Mouse (Mus musculus) C2C12 (cell line): ENCODE measurements around the gene Mecom. TPM values are rescaled to one million over a fixed set of nuclear protein-coding genes. Genes with fewer than 3 reads are reported as not detected.

Experiments used
- H3K27me3 ChIP-seq: one replicate; pipeline ENCODE4 v1.6.1; 2011; ENCODE audit not compliant: control insufficient read depth, insufficient read depth, insufficient read length
- H3K36me3 ChIP-seq: one replicate; pipeline ENCODE4 v1.6.1; 2011; ENCODE audit not compliant: control insufficient read depth, insufficient read depth
- H3K4me3 ChIP-seq: one replicate; pipeline ENCODE4 v1.5.1; 2011; ENCODE audit warnings: mild to moderate bottlenecking, control low read depth; ENCODE audit not compliant: poor library complexity, insufficient read depth, severe bottlenecking
- H3K79me2 ChIP-seq: one replicate; pipeline ENCODE4 v1.6.1; 2011; ENCODE audit not compliant: control insufficient read depth, insufficient read depth
- H3K79me3 ChIP-seq: one replicate; pipeline ENCODE4 v1.6.1; 2011; ENCODE audit warnings: low read depth, control low read depth
- H3ac ChIP-seq: one replicate; pipeline ENCODE3; 2011; ENCODE audit warnings: low read depth; ENCODE audit not compliant: control insufficient read depth, insufficient read length
- CEBPB ChIP-seq: IDR thresholded peaks from one replicate; pipeline ENCODE4 v1.6.1; 2011; ENCODE audit warnings: low read depth, mild to moderate bottlenecking, control low read depth, moderate library complexity
- CTCF ChIP-seq: IDR thresholded peaks from one replicate; pipeline ENCODE4 v1.5.1; 2011; ENCODE audit not compliant: control insufficient read depth, insufficient read depth, insufficient read length
- FOSL1 ChIP-seq: IDR thresholded peaks from one replicate; pipeline ENCODE4 v1.8.0; 2011; ENCODE audit warnings: mild to moderate bottlenecking, low read length; ENCODE audit not compliant: poor library complexity, insufficient read depth, severe bottlenecking
- MAX ChIP-seq: IDR thresholded peaks from one replicate; pipeline ENCODE4 v1.6.1; 2011; ENCODE audit warnings: mild to moderate bottlenecking, control low read depth
- MYOD1 ChIP-seq: IDR thresholded peaks from one replicate; pipeline ENCODE4 v1.6.1; 2011; ENCODE audit warnings: low read depth; ENCODE audit not compliant: control insufficient read depth, insufficient read length
- MYOG ChIP-seq: IDR thresholded peaks from one replicate; pipeline ENCODE4 v1.6.1; 2011; ENCODE audit not compliant: control insufficient read depth, insufficient read length; ENCODE audit errors: extremely low read depth
- USF1 ChIP-seq: IDR thresholded peaks from one replicate; pipeline ENCODE4 v1.6.1; 2011; ENCODE audit warnings: low read depth, mild to moderate bottlenecking, control low read depth, moderate library complexity
- polyA plus RNA-seq: library from polyadenylated mRNA; unstranded; fragments of >200 nt; fragmentation: generic; extraction: Trizol; gene quantifications from one replicate; pipeline ENCODE4 v1.2.1, GENCODE M21; 2012; ENCODE audit warnings: missing spikeins

The Mecom gene
- polyA plus RNA-seq, 1 experiment, result 1.3 TPM

DNA sequence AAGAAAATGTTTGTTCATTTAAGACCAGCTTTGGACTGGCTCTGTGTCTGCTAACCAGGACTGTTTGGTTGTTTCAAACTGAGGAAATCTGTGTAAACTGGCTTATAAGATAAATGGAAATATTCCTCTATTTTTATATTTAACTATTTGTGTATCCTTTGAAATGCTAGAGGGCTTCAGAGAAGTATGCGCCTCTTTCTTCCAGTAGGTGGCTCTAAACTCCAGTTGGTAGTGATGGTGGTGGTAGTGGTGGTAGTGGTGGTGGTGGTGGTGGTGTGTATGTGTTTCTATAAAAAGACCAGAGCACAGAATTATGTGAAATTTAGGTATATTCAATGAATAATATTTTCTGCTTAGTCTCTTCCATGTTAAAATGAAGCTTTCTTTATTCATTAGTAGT, 548.8 kb downstream of the Mecom start:
- Histone ChIP-seq H3K79me3 (no peaks in the 10 kb centered on the region), H3K27me3 (no peaks in the 10 kb centered on the region), H3ac (no peak overlapping the region), H3K79me2 (no peaks in the 10 kb centered on the region), H3K4me3 (no peak overlapping the region), H3K36me3 (no peaks in the 10 kb centered on the region)
- TF ChIP-seq CEBPB (no peak), MYOD1 (no peak), FOSL1 (no peak), MYOG (no peak), USF1 (no peak)

- Histone ChIP-seq H3K4me3 (no peak overlapping the region), H3ac (no peak overlapping the region), H3K27me3 (no peaks in the 10 kb centered on the region), H3K36me3 (no peaks in the 10 kb centered on the region), H3K79me3 (no peaks in the 10 kb centered on the region), H3K79me2 (no peaks in the 10 kb centered on the region)
- TF ChIP-seq FOSL1 (no peak), CEBPB (no peak), USF1 (no peak), MYOG (no peak), CTCF (no peak), MYOD1 (no peak), MAX (no peak)
Measured at GRCm38 (mm10) chr3:29997068-29997467, 550.7 kb downstream of the Mecom start.

- Histone ChIP-seq H3K36me3 (no peaks in the 10 kb centered on the region), H3K79me2 (no peaks in the 10 kb centered on the region)
Measured at GRCm38 (mm10) chr3:29993346-29993745, 554.5 kb downstream of the Mecom start.

GRCm38 (mm10) chr3:29991523-29991922, 556.3 kb downstream of the Mecom start:
- TF ChIP-seq USF1 (no peak), CEBPB (no peak), MAX (no peak), FOSL1 (no peak), MYOG (no peak), MYOD1 (no peak), CTCF (no peak)
- Histone ChIP-seq H3K79me2 (no peaks in the 10 kb centered on the region), H3K4me3 (no peak overlapping the region), H3K27me3 (no peaks in the 10 kb centered on the region), H3K36me3 (no peaks in the 10 kb centered on the region), H3ac (no peak overlapping the region), H3K79me3 (no peaks in the 10 kb centered on the region)

More at GRCm38 (mm10) chr3:29993346-29993745, 554.5 kb downstream of the Mecom start:
- TF ChIP-seq MYOD1 (no peak), MAX (no peak), CEBPB (no peak), MYOG (no peak)
- Histone ChIP-seq H3ac (no peak overlapping the region), H3K27me3 (no peaks in the 10 kb centered on the region), H3K4me3 (no peak overlapping the region), H3K79me3 (no peaks in the 10 kb centered on the region)

- no peaks in the 10 kb centered on the region for H3K36me3 ChIP-seq
- H3K4me3 ChIP-seq, result no peak overlapping the region
- no peaks in the 10 kb centered on the region for H3K79me3 ChIP-seq
- no peaks in the 10 kb centered on the region for H3K27me3 ChIP-seq
- H3K79me2 ChIP-seq, result no peaks in the 10 kb centered on the region
- TF ChIP-seq CTCF (no peak), CEBPB (no peak), USF1 (no peak), MYOD1 (no peak), MAX (no peak), MYOG (no peak), FOSL1 (no peak)
- H3ac ChIP-seq, result no peak overlapping the region
Measured at GRCm38 (mm10) chr3:29984431-29984830, 563.4 kb downstream of the Mecom start.

DNA sequence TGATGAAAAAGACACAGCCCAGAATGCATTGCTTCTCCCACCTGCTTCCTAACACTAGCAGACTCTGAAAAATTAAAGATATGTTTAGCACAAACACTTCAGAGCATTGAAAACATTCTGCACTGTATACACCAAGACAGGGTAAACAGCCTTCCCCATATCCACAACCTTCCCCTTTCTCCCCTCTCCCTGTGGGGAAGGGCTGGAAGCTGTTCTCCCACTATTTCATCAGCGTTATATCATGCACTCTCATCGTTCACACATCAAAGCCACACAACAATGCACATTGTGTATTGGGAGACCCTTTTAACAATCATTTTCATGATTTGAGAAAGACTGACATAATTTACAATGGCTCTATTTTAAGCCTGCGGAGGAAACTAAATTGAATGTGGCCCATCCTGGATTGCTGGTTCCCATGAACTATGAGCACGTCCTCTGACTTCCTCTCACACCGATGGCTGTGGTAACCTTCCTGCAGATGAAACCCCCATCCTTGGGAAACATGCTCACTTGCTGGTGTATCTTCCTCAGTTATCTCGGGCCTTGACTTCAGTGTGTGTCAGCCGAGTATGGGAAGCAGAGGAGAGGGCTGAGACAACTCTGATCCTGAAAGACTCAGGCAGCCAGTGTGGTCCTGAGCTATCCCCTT, 566.4 kb downstream of the Mecom start:
- H3K79me2 ChIP-seq, result no peaks in the 10 kb centered on the region

More for the DNA sequence above, 566.4 kb downstream of the Mecom start:
- no peak for TF ChIP-seq CEBPB
- TF ChIP-seq MYOD1, result no peak
- TF ChIP-seq FOSL1, result no peak
- no peak for TF ChIP-seq USF1
- TF ChIP-seq MYOG, result no peak
- TF ChIP-seq CTCF, result no peak
- TF ChIP-seq MAX, result no peak
- no peaks in the 10 kb centered on the region for H3K36me3 ChIP-seq
- H3K27me3 ChIP-seq, result no peaks in the 10 kb centered on the region
- no peak overlapping the region for H3ac ChIP-seq
- no peaks in the 10 kb centered on the region for H3K79me3 ChIP-seq
- H3K4me3 ChIP-seq, result no peak overlapping the region
